Mouse (Mus musculus): ENCODE data around the gene Btbd2. TPM values are rescaled to one million over a fixed set of nuclear protein-coding genes. Genes with fewer than 3 reads are reported as not detected.
A peak's percentile ranks its signal among the peaks of the same experiment; 100 is the strongest.

The Btbd2 gene
- total and polyA plus RNA-seq, 3 experiments, result 43.1 to 81.8 TPM; not detected in 1

DNA sequence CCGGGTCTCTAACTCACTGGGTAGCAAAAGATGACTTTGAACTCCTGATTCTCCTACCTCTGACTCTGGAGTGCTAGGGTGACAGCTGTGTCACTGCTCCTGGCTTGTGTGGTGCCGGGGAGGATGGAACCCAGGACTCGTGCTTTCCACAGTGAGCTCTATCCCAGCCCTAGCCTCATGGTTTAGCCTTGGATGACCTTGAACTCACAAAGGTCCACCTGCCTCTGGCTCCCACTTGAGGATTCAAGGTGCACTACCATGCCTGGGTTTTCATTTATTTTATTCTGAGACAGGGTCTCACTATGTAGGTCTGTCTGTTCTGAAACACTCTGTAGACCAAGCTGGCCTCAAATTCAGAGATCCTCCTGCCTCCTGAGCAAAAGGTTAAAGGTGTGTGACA lies 43.0 kb downstream of the Btbd2 start:
- DNase-seq (ENCODE audit: low read depth, low spot score), result no peak
- H3K79me2 ChIP-seq (ENCODE audit: control insufficient read depth, insufficient read depth, low read length, poor library complexity), result no peaks in the 10 kb centered on the region
- H3K4me1 ChIP-seq (ENCODE audit: control insufficient read depth in 1 of 2, insufficient read depth in 2 of 2, low read length in 2 of 2), result no peaks in the 10 kb centered on the region
- H3K27me3 ChIP-seq (ENCODE audit: control insufficient read depth in 1 of 2, insufficient read depth in 2 of 2, low read length in 2 of 2), result no peaks in the 10 kb centered on the region
- no peak overlapping the region for H3K27ac ChIP-seq (ENCODE audit: control insufficient read depth, low read depth, low read length)
- no peak overlapping the region for H3K9ac ChIP-seq (ENCODE audit: control insufficient read depth, low read depth, low read length, poor library complexity, severe bottlenecking)
- H3K36me3 ChIP-seq (ENCODE audit: control insufficient read depth in 1 of 2, insufficient read depth in 2 of 2, low read length in 2 of 2), result peaks cover 0 to 2% of the 10 kb centered on the region in 2 experiments; a peak in 1 of 4 replicates
- no peak overlapping the region for H3K4me3 ChIP-seq (ENCODE audit: control insufficient read depth in 1 of 2, insufficient read depth in 1 of 2, low read depth in 2 of 2, low read length in 2 of 2)
- no peaks in the 10 kb centered on the region for H3K9me3 ChIP-seq (replicated peaks; ENCODE audit: insufficient read depth, low read length)
- TF ChIP-seq POLR2AphosphoS5 (IDR thresholded peaks at IDR 0.05; ENCODE audit: borderline replicate concordance, low read depth, low read length) (no peak), ZC3H11A (IDR thresholded peaks at IDR 0.05; ENCODE audit: low read depth, low read length) (no peak)

DNA sequence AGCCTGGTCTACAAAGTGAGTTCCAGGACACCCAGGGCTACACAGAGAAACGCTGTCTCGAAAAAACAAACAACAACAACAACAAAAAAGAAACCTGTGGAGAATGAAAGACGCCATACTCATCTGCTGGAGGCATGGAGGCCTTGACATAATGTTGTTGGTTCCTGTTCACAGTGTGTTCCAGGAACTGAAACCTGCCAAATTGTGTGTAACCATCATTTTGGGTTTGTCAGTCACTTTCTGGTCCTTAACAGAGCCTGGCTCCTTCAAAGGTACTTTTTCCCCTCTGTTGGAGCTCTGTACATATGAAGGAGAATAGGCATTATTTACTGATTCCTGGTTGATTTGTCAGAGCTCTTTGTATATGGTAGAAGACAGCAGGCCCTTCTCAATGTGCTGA lies 45.0 kb downstream of the Btbd2 start:
- no peak for DNase-seq (ENCODE audit: low read depth, low spot score)
- no peak for TF ChIP-seq EP300 (IDR thresholded peaks at IDR 0.05; ENCODE audit: low read depth in 1 of 2, low read length in 2 of 2)
- no peak for TF ChIP-seq ZMIZ1 (IDR thresholded peaks at IDR 0.05; ENCODE audit: low read depth, low read length)
- no peak for TF ChIP-seq POLR2AphosphoS2 (IDR thresholded peaks at IDR 0.05; ENCODE audit: low read length)
- TF ChIP-seq POLR2AphosphoS5 (IDR thresholded peaks at IDR 0.05; ENCODE audit: borderline replicate concordance, low read depth, low read length), result no peak
- TF ChIP-seq MYB (IDR thresholded peaks at IDR 0.05; ENCODE audit: low read depth, low read length), result no peak
- no peak for TF ChIP-seq UBTF (IDR thresholded peaks at IDR 0.05; ENCODE audit: borderline replicate concordance, insufficient read depth, low read depth, low read length)
- H3K4me3 ChIP-seq (ENCODE audit: control insufficient read depth in 1 of 2, insufficient read depth in 1 of 2, low read depth in 2 of 2, low read length in 2 of 2), result no peak overlapping the region
- H3K79me2 ChIP-seq (ENCODE audit: control insufficient read depth, insufficient read depth, low read length, poor library complexity), result peaks cover 4% of the 10 kb centered on the region
- H3K27ac ChIP-seq (ENCODE audit: control insufficient read depth, low read depth, low read length), result no peak overlapping the region
- no peak overlapping the region for H3K9ac ChIP-seq (ENCODE audit: control insufficient read depth, low read depth, low read length, poor library complexity, severe bottlenecking)
- peaks cover 0 to 4% of the 10 kb centered on the region in 2 experiments; a peak in 1 of 4 replicates for H3K36me3 ChIP-seq (ENCODE audit: control insufficient read depth in 1 of 2, insufficient read depth in 2 of 2, low read length in 2 of 2)
- no peaks in the 10 kb centered on the region for H3K27me3 ChIP-seq (ENCODE audit: control insufficient read depth in 1 of 2, insufficient read depth in 2 of 2, low read length in 2 of 2)
- H3K4me1 ChIP-seq (ENCODE audit: control insufficient read depth in 1 of 2, insufficient read depth in 2 of 2, low read length in 2 of 2), result no peaks in the 10 kb centered on the region
- no peaks in the 10 kb centered on the region for H3K9me3 ChIP-seq (replicated peaks; ENCODE audit: insufficient read depth, low read length)

DNA sequence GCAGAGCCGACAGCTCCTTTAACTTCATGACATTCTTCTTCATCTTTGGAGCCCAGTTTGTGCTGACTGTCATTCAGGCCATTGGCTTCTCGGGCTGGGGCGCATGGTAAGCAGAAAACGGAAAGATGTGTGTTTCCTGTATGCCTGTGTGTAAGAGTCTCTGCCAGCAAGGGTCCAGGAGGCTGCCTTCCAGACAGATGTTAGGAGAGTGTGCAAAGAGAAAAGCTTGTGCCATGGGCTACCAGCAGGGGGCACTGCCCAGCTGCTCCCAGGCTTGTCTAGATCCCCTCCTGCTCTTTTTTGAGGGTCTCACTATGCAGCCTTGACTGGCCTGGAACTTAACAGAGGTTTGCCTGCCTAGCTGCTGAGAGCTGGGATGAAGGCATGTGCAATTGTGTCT lies 45.8 kb downstream of the Btbd2 start:
- H3K4me3 ChIP-seq (ENCODE audit: control insufficient read depth in 1 of 2, insufficient read depth in 1 of 2, low read depth in 2 of 2, low read length in 2 of 2), result no peak overlapping the region
- no peaks in the 10 kb centered on the region for H3K27me3 ChIP-seq (ENCODE audit: control insufficient read depth in 1 of 2, insufficient read depth in 2 of 2, low read length in 2 of 2)
- peak; percentile 62 for DNase-seq (ENCODE audit: low read depth, low spot score)
- no peak overlapping the region for H3K27ac ChIP-seq (ENCODE audit: control insufficient read depth, low read depth, low read length)
- peaks cover 0 to 4% of the 10 kb centered on the region in 2 experiments; a peak in 1 of 4 replicates for H3K36me3 ChIP-seq (ENCODE audit: control insufficient read depth in 1 of 2, insufficient read depth in 2 of 2, low read length in 2 of 2)
- TF ChIP-seq ZC3H11A (IDR thresholded peaks at IDR 0.05; ENCODE audit: low read depth, low read length) (peak; percentile 33), RAD21 (IDR thresholded peaks at IDR 0.05; ENCODE audit: low read depth, low read length) (peak; percentile 46), CTCF (IDR thresholded peaks at IDR 0.05 in 2 of 3, conservative IDR thresholded peaks at IDR 0.05 in 1 of 3; ENCODE audit: control insufficient read depth in 1 of 3, insufficient read depth in 1 of 3, low read depth in 2 of 3, low read length in 3 of 3, poor library complexity in 1 of 3, severe bottlenecking in 1 of 3) (peak; percentile 78 to 98 (median 90)), SMC3 (IDR thresholded peaks at IDR 0.05; ENCODE audit: low read depth, low read length) (peak; percentile 68), MYB (IDR thresholded peaks at IDR 0.05; ENCODE audit: low read depth, low read length) (no peak), ZNF384 (IDR thresholded peaks at IDR 0.05; ENCODE audit: low read depth, low read length) (no peak)
- no peak overlapping the region for H3K9ac ChIP-seq (ENCODE audit: control insufficient read depth, low read depth, low read length, poor library complexity, severe bottlenecking)
- H3K79me2 ChIP-seq (ENCODE audit: control insufficient read depth, insufficient read depth, low read length, poor library complexity), result peaks cover 9% of the 10 kb centered on the region
- no peaks in the 10 kb centered on the region for H3K4me1 ChIP-seq (ENCODE audit: control insufficient read depth in 1 of 2, insufficient read depth in 2 of 2, low read length in 2 of 2)
- no peaks in the 10 kb centered on the region for H3K9me3 ChIP-seq (replicated peaks; ENCODE audit: insufficient read depth, low read length)
